Mouse (Mus musculus) intestine, embryonic 14.5 days (tissue): ENCODE data around the gene Adam22. TPM values are rescaled to one million over a fixed set of nuclear protein-coding genes. Genes with fewer than 3 reads are reported as not detected.

ENCODE experiments used
- ATAC-seq: fragments of 200-750 bp; cut with Nextera tagmentation; replicated peaks from 2 replicates; pipeline ENCODE4 v1.8.0; 2017; ENCODE audit warnings: low read depth, moderate number of reproducible peaks, moderate TSS enrichment, moderate library complexity; ENCODE audit not compliant: low FRiP score, low TSS enrichment
- DNase-seq: peaks from one replicate; pipeline ENCODE4 v3.0.0-alpha.2; 2018; ENCODE audit warnings: low spot score
- H3K27ac ChIP-seq: fragments of 300-500 bp; sonication (generic); 2 replicates; pipeline ENCODE4 v1.5.1; 2014; ENCODE audit warnings: low read depth, mild to moderate bottlenecking, control low read depth
- H3K27me3 ChIP-seq: fragments of 300-500 bp; sonication (generic); replicated peaks from 2 replicates; pipeline ENCODE4 v1.6.1; 2014; ENCODE audit warnings: low read length, control low read depth; ENCODE audit not compliant: control insufficient read depth, insufficient read depth
- H3K36me3 ChIP-seq: fragments of 300-500 bp; sonication (generic); 2 replicates; pipeline ENCODE4 v1.6.1; 2014; ENCODE audit warnings: low read length, control low read depth; ENCODE audit not compliant: control insufficient read depth, insufficient read depth
- H3K4me1 ChIP-seq: fragments of 300-500 bp; sonication (generic); replicated peaks from 2 replicates; pipeline ENCODE4 v1.6.1; 2014; ENCODE audit warnings: low read length, control low read depth, mixed read lengths; ENCODE audit not compliant: control insufficient read depth, insufficient read depth
- H3K4me2 ChIP-seq: fragments of 300-500 bp; sonication (generic); 2 replicates; pipeline ENCODE4 v1.6.1; 2014; ENCODE audit warnings: low read length
- H3K4me3 ChIP-seq: fragments of 300-500 bp; sonication (generic); 2 replicates; pipeline ENCODE4 v1.5.1; 2014; ENCODE audit warnings: low read depth, low read length, control low read depth, mixed read lengths
- H3K9ac ChIP-seq: fragments of 300-500 bp; sonication (generic); 2 replicates; pipeline ENCODE4 v1.6.1; 2014; ENCODE audit warnings: mild to moderate bottlenecking, low read length
- H3K9me3 ChIP-seq: fragments of 300-500 bp; sonication (generic); 2 replicates; pipeline ENCODE4 v1.6.1; 2016; ENCODE audit warnings: low read length, control low read depth; ENCODE audit not compliant: control insufficient read depth
- WGBS: fragments of 180-500 bp; shearing (Covaris S2); extraction: QIAGEN DNeasy Blood & Tissue Kit; methylation state at CpG from one replicate; pipeline ENCODE4 v1.1.7; 2014; 5-methylcytosine and 5-hydroxymethylcytosine counted together
- polyA plus RNA-seq: library from polyadenylated mRNA; unstranded; fragments of >200 nt; fragmentation: Nextera tagmentation; extraction: Ambion mirVana; gene quantifications from 2 replicates; pipeline ENCODE4 v1.2.1, GENCODE M21; 2014

Adam22 gene
- polyA plus RNA-seq, 1 experiment from 2014 or later = 10.5 TPM

DNA sequence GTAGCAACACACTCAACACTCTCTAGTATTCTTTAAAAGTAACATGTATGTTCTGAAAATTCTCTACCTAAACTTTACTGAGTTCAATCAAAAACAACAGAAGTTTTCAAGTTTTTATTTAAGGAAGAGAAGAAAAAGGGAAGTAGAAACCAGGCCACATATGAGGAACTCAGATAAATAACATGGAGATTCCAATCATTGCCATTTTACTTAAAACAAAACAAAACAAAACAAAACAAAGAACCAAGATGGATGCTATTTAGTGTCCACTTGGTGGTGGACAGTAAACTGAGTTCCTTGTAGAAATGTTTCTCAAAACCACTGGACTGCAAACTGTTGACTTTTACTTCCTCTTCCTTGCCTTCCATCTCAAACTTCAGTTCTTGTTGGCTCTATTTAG is 21.6 kb downstream of the Adam22 start:
- DNase-seq (no peak), ATAC-seq (no peak)
- no peak overlapping the region for H3K4me2 ChIP-seq
- H3K27me3 ChIP-seq = no peaks in the 10 kb centered on the region
- no peak overlapping the region for H3K4me3 ChIP-seq
- H3K9me3 ChIP-seq = no peaks in the 10 kb centered on the region
- no peaks in the 10 kb centered on the region for H3K4me1 ChIP-seq
- no peaks in the 10 kb centered on the region for H3K36me3 ChIP-seq
- no peak overlapping the region for H3K27ac ChIP-seq
- H3K9ac ChIP-seq = no peak overlapping the region

DNA sequence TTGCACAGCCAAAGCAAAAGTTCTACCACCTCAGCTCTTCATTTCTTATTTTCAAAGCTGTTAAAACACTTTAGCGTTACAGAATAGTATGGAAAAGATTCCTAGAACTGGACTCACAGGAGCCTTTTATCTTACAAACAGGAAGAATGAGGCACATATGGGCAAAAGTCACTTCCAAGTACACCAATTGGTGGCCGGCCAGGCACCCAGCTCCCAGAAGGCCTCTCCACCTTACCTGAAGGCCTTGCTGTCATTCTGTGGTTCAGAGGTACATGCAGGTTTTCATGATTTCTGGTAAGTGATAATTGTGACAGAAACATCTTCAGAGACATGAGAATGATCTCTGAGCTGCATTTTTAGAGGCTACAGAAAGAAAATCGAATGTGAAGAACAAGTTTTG is 24.7 kb downstream of the Adam22 start:
- no peak overlapping the region for H3K4me2 ChIP-seq
- H3K27me3 ChIP-seq = no peaks in the 10 kb centered on the region
- no peaks in the 10 kb centered on the region for H3K36me3 ChIP-seq
- ATAC-seq (no peak), DNase-seq (no peak)
- no peaks in the 10 kb centered on the region for H3K4me1 ChIP-seq
- H3K9ac ChIP-seq = no peak overlapping the region
- 86% methylated on average over 3 of the region's 3 CpGs for WGBS
- no peaks in the 10 kb centered on the region for H3K9me3 ChIP-seq
- H3K27ac ChIP-seq = no peak overlapping the region
- no peak overlapping the region for H3K4me3 ChIP-seq

DNA sequence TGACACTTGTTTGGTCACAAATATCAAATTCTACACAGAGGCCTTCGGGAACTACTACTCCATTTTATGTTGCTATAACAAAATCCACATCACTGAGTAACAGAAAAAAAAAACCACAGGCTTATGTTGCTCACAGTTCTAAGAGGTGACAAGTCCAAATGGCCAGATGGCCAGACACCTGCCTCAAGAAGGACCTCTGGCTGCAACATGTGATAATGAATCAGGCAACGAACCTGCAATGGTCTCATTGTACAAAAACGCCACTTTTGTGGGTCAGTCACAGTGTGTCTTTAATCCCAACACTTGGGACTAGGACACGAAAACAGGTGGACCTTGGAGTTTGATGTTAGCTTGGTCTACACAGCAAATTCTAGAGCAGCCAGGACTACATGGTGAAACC is 26.3 kb downstream of the Adam22 start:
- Histone ChIP-seq H3K27ac (no peak overlapping the region), H3K4me1 (no peaks in the 10 kb centered on the region), H3K4me2 (no peak overlapping the region), H3K36me3 (no peaks in the 10 kb centered on the region), H3K4me3 (no peak overlapping the region), H3K27me3 (no peaks in the 10 kb centered on the region), H3K9me3 (no peaks in the 10 kb centered on the region), H3K9ac (no peak overlapping the region)
- WGBS = 89% methylated on average over 4 of the region's 4 CpGs
- ATAC-seq = no peak
- DNase-seq = no peak

DNA sequence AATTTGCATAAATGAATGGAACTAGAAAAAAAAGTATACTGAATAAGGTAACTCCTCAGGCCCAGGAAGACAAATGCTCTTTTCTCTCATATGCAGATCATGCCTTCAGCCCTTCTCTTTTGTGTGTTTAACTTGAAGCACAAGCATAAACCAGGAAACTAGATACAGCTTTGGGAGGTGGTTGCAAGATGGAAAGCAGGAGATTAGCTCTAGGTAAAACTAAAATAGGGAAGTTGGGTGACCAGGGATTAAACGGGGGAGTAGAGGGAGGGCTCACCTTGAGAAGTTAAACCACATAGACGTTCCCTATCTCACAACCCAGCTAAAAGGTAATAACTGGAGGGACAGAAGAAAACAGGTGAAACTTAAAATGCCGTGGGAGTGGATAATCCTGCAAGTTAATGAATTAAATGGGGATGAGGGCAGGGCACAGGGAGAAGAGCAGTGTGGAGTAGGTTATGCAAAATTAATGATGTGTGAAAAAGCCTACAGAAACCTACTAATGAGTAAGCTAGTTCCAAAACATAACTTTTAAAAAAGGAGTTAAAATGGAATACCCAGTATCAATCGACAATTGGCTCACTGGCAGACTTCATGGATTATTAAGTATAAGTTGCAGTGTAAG is 40.2 kb downstream of the Adam22 start:
- Histone ChIP-seq H3K4me2 (no peak overlapping the region), H3K27ac (no peak overlapping the region), H3K27me3 (no peaks in the 10 kb centered on the region), H3K4me3 (no peak overlapping the region), H3K9ac (no peak overlapping the region), H3K4me1 (no peaks in the 10 kb centered on the region), H3K36me3 (no peaks in the 10 kb centered on the region), H3K9me3 (no peaks in the 10 kb centered on the region)
- WGBS = 77% methylated on average over 4 of the region's 4 CpGs
- DNase-seq = no peak
- ATAC-seq = no peak

DNA sequence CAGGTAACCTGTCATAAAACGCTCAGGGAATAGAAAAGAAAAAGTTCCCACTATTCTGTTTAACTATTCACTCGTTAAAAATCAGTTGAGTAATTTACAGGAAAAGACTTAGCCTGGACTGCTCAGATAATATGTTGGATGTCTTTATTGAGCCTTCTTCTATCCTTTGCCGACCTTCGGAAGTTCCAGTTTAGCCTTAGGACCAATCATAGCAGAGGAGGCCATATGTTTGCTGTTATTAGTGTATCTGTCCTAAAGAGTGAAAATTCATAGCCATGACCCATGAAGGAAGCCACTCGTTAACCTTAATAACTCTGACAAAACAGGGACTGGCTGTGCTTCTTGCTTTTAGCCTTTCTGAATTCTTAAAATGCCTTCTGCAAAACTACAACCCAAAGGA is 41.3 kb downstream of the Adam22 start:
- ATAC-seq (no peak), DNase-seq (no peak)
- H3K4me1 ChIP-seq = no peaks in the 10 kb centered on the region
- WGBS = 64% methylated on average over 5 of the region's 5 CpGs
- no peak overlapping the region for H3K4me3 ChIP-seq
- no peak overlapping the region for H3K27ac ChIP-seq
- no peaks in the 10 kb centered on the region for H3K36me3 ChIP-seq
- no peaks in the 10 kb centered on the region for H3K9me3 ChIP-seq
- H3K4me2 ChIP-seq = no peak overlapping the region
- no peak overlapping the region for H3K9ac ChIP-seq
- no peaks in the 10 kb centered on the region for H3K27me3 ChIP-seq

DNA sequence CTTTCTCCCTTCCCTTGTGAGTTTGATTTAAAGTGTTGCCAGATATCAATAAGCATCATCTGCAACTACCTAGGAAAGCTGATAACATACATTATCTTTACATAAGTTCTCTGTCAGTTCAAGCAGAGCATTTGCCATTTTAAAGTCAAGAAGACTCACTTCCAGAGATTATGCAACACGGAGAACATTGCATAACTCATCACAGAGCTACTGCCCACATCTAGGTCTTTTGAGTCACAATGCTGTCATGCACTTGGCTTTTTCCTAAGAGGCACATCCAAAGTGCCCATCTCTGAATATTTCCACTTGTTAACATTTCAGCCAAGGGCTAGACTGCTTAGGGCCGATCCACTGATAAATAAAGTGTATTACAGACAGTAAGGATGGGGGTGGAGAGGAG is 55.6 kb downstream of the Adam22 start:
- DNase-seq (no peak), ATAC-seq (no peak)
- Histone ChIP-seq H3K27me3 (no peaks in the 10 kb centered on the region), H3K36me3 (no peaks in the 10 kb centered on the region), H3K27ac (no peak overlapping the region), H3K9ac (no peak overlapping the region), H3K9me3 (no peaks in the 10 kb centered on the region), H3K4me1 (no peaks in the 10 kb centered on the region), H3K4me3 (no peak overlapping the region), H3K4me2 (no peak overlapping the region)
- 88% methylated on average over 2 of the region's 2 CpGs for WGBS

DNA sequence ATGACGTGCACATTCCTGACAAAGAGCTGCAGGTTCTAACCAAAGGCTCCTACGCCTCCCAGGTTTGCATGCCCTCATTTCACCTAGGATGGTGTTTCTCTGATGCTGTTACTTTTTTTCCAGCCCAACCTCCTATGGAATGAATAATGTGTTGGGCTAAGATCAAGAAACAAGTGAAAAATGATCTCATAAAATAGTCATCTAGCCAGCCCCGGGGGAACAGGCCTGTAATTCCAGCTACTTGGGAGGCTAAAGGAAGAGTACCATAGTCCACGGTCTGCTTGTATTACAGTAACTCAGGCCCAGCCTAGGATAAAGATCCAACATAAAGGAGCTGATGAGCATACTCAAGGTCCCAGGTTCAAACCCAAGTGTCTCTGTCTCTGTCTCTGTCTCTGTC is 57.1 kb downstream of the Adam22 start:
- no peak overlapping the region for H3K9ac ChIP-seq
- no peaks in the 10 kb centered on the region for H3K36me3 ChIP-seq
- no peak overlapping the region for H3K4me3 ChIP-seq
- ATAC-seq (no peak), DNase-seq (no peak)
- no peak overlapping the region for H3K27ac ChIP-seq
- no peak overlapping the region for H3K4me2 ChIP-seq
- no peaks in the 10 kb centered on the region for H3K27me3 ChIP-seq
- no peaks in the 10 kb centered on the region for H3K9me3 ChIP-seq
- WGBS = 59% methylated on average over 4 of the region's 4 CpGs
- H3K4me1 ChIP-seq = no peaks in the 10 kb centered on the region

DNA sequence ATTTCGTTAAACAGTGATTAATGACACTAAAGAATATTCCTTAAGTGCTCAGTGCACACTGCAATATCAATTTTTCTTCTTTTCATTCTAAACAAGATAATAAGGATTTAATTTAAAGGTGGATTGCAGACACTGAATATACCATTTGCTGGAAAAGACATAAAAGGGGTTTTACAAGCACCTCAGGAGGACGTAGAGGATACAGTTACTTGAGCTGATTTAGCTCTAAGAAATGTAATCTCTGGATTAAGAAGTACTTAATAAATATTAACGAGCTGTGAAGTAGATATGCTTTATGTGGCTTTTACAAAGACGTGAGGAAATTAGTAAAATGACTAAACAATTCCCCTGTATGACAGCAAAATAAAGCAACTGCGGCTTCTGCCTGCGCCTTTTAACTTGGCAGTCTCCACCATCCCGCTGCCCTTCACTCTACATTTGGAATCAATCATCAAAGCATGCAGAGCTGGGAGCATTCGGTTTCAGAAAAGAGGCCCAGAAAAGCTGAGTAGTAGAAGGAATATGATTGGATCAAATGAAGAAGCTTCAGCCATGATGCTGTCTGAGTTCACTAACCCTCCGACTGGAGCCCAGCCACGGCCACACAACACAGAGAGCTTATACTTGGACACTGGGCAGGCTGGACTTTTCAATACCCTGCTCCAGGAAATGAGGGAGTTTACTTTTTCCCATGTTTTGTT is 70.1 kb downstream of the Adam22 start:
- 65% methylated on average over 10 of the region's 10 CpGs for WGBS
- DNase-seq = no peak

DNA sequence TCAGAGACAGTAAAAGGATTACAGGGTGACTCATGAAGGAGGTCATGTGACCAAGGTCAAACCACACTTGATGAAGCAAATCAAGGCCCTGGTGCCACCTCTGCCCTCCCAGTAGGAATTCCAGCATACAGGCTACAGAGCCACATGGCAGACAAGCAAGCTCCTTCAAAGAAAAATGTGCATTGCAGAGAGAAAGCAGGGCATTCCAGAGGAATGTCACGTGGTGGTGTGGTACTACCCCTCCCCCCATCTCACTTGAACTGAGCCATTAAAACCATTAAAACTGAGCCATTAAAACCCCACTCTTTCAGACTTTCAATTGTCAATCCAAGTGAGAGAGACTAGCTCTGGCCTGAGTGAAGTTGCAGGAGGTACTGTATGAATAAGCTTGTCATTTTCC is 74.7 kb downstream of the Adam22 start:
- WGBS = 8% methylated on average over 1 of the region's 1 CpGs
- no peaks in the 10 kb centered on the region for H3K9me3 ChIP-seq
- no peak overlapping the region for H3K9ac ChIP-seq
- H3K4me3 ChIP-seq = no peak overlapping the region
- no peak overlapping the region for H3K4me2 ChIP-seq
- H3K27ac ChIP-seq = no peak overlapping the region
- H3K36me3 ChIP-seq = no peaks in the 10 kb centered on the region
- ATAC-seq (no peak), DNase-seq (no peak)
- H3K27me3 ChIP-seq = no peaks in the 10 kb centered on the region
- H3K4me1 ChIP-seq = no peaks in the 10 kb centered on the region

More for the DNA sequence above, 70.1 kb downstream of the Adam22 start:
- no peak overlapping the region for H3K27ac ChIP-seq
- no peak overlapping the region for H3K4me2 ChIP-seq
- H3K9me3 ChIP-seq = no peaks in the 10 kb centered on the region
- no peaks in the 10 kb centered on the region for H3K27me3 ChIP-seq
- H3K4me3 ChIP-seq = no peak overlapping the region
- no peaks in the 10 kb centered on the region for H3K36me3 ChIP-seq
- ATAC-seq = no peak
- H3K4me1 ChIP-seq = no peaks in the 10 kb centered on the region
- no peak overlapping the region for H3K9ac ChIP-seq
